In the genomic region with DNA sequence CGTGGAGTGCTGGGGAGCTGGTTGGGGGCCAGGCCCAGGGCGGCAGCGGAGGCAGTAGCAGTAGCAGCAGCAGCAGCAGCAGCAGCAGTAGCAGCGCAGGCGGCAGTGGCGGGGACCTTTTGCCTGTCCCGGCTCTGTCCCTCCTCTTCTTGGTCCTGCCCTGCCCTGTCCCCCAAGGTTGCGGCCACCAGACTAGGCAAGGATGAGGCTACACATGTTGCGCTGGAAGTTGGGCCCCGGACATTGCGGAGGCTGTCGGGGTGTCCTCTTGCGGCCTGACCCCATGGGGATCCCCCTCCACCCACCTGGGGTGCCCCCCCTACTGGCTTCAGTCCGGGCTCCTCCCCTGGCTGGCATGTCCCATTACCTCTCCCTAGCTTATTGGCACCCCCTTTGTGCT, we compare ENCODE assay signal across 7 mouse cellular contexts. TPM values are rescaled to one million over a fixed set of nuclear protein-coding genes. Genes with fewer than 3 reads are reported as not detected.
DNase-seq lines count a peak whose midpoint lies in the region; ATAC-seq lines count a peak whose summit lies in the region.

No protein-coding gene starts in this region.

- DNase-seq in kidney, postnatal 10 days: peak; percentile 34
- DNase-seq in kidney, postnatal 14 days: no peak
- DNase-seq in forebrain, embryonic 11.5 days (ENCODE audit: low spot score): no peak
- peak; percentile 42 for DNase-seq in induced T-regulatory cell, adult 2 months (ENCODE audit: low read depth)
- DNase-seq in thymus, postnatal 0 days (ENCODE audit: low spot score): no peak

- H3K9me3 ChIP-seq in forebrain, embryonic 11.5 days (ENCODE audit: control insufficient read depth, low read length): no peaks in the 10 kb centered on the region
- H3K9me3 ChIP-seq in neural tube, embryonic 13.5 days: no peaks in the 10 kb centered on the region

- WGBS in forebrain, embryonic 11.5 days: 3% methylated on average over 13 of the region's 14 CpGs
- WGBS in neural tube, embryonic 13.5 days: 4% methylated on average over 14 of the region's 14 CpGs

- peaks cover 23% of the 10 kb centered on the region for H3K4me1 ChIP-seq in forebrain, embryonic 11.5 days (replicated peaks; ENCODE audit: control insufficient read depth, insufficient read depth, low read length)
- H3K4me1 ChIP-seq in neural tube, embryonic 13.5 days (replicated peaks): peaks cover 71% of the 10 kb centered on the region

- H3K4me2 ChIP-seq in forebrain, embryonic 11.5 days (ENCODE audit: low read depth, low read length, severe bottlenecking): no peak overlapping the region; the same call in 1 of the 2 replicates
- peak overlapping the region; percentile 64 for H3K4me2 ChIP-seq in neural tube, embryonic 13.5 days

- peak overlapping the region; percentile 10; the same call in 1 of the 2 replicates for H3K9ac ChIP-seq in forebrain, embryonic 11.5 days (ENCODE audit: low read length)
- H3K9ac ChIP-seq in neural tube, embryonic 13.5 days: peak overlapping the region; percentile 87

- no peaks in the 10 kb centered on the region for H3K36me3 ChIP-seq in forebrain, embryonic 11.5 days (ENCODE audit: control insufficient read depth, insufficient read depth, low read length)
- peaks cover 8% of the 10 kb centered on the region for H3K36me3 ChIP-seq in neural tube, embryonic 13.5 days

- ATAC-seq in forebrain, embryonic 11.5 days (replicated peaks; ENCODE audit: low FRiP score): no peak
- no peak for ATAC-seq in neural tube, embryonic 13.5 days (ENCODE audit: low read depth)
- no peak for ATAC-seq in megakaryocyte-erythroid progenitor cell, adult 5-6 weeks (replicated peaks; ENCODE audit: low FRiP score, low TSS enrichment, poor library complexity, severe bottlenecking)

- no peak overlapping the region for H3K4me3 ChIP-seq in forebrain, embryonic 11.5 days (ENCODE audit: low read depth, low read length)
- peak overlapping the region; percentile 44 for H3K4me3 ChIP-seq in neural tube, embryonic 13.5 days

- no peak overlapping the region for H3K27ac ChIP-seq in forebrain, embryonic 11.5 days (ENCODE audit: low read depth, low read length)
- peak overlapping the region; percentile 49; the same call in 1 of the 2 replicates for H3K27ac ChIP-seq in neural tube, embryonic 13.5 days (replicated peaks)

- peaks cover 48% of the 10 kb centered on the region for H3K27me3 ChIP-seq in forebrain, embryonic 11.5 days (ENCODE audit: control insufficient read depth, insufficient read depth, low read length)
- H3K27me3 ChIP-seq in neural tube, embryonic 13.5 days: peaks cover 43% of the 10 kb centered on the region

RNA-seq across cellular contexts. Expression of a gene that starts 2.8 kb away (rescaled TPM):
- 68.3 and 69.4 TPM in 2 replicates for polyA plus RNA-seq in forebrain, embryonic 11.5 days (2014; fragmentation: Nextera tagmentation; extraction: Ambion mirVana)
- 41.9 and 44.6 TPM in 2 replicates for polyA plus RNA-seq in neural tube, embryonic 13.5 days (2015; fragmentation: Nextera tagmentation; extraction: Ambion mirVana)
- 35.8 and 38.7 TPM in 2 replicates for polyA plus RNA-seq in thymus, postnatal 0 days (2015; fragmentation: Nextera tagmentation; extraction: Ambion mirVana)
- 76.7 and 91.3 TPM in 2 replicates for total RNA-seq in megakaryocyte-erythroid progenitor cell, adult 5-6 weeks (2014; fragmentation: Nextera tagmentation)
- total RNA-seq in megakaryocyte-erythroid progenitor cell, adult 5-6 weeks (2017): 44.4 and 50.2 TPM in 2 replicates

RNA-seq across cellular contexts. Expression of a gene that starts 8.4 kb away (rescaled TPM):
- 0.16 and 0.31 TPM in 2 replicates for polyA plus RNA-seq in forebrain, embryonic 11.5 days (2014; fragmentation: Nextera tagmentation; extraction: Ambion mirVana)
- 1.6 and 2.1 TPM in 2 replicates for polyA plus RNA-seq in neural tube, embryonic 13.5 days (2015; fragmentation: Nextera tagmentation; extraction: Ambion mirVana)
- 0.13 and 0.23 TPM in 2 replicates for polyA plus RNA-seq in thymus, postnatal 0 days (2015; fragmentation: Nextera tagmentation; extraction: Ambion mirVana)
- 0.92 TPM in 1 of 2 replicates, not detected in the other for total RNA-seq in megakaryocyte-erythroid progenitor cell, adult 5-6 weeks (2014; fragmentation: Nextera tagmentation)
- total RNA-seq in megakaryocyte-erythroid progenitor cell, adult 5-6 weeks (2017): 0.23 TPM in 1 of 2 replicates, not detected in the other

RNA-seq across cellular contexts. Expression of a gene that starts 26.7 kb away (rescaled TPM):
- polyA plus RNA-seq in forebrain, embryonic 11.5 days (2014; fragmentation: Nextera tagmentation; extraction: Ambion mirVana): 1.1 and 2.1 TPM in 2 replicates
- polyA plus RNA-seq in neural tube, embryonic 13.5 days (2015; fragmentation: Nextera tagmentation; extraction: Ambion mirVana): not detected in 2 replicates
- polyA plus RNA-seq in thymus, postnatal 0 days (2015; fragmentation: Nextera tagmentation; extraction: Ambion mirVana): 1.4 and 1.5 TPM in 2 replicates
- not detected in 2 replicates for total RNA-seq in megakaryocyte-erythroid progenitor cell, adult 5-6 weeks (2014; fragmentation: Nextera tagmentation)
- not detected in 2 replicates for total RNA-seq in megakaryocyte-erythroid progenitor cell, adult 5-6 weeks (2017)

RNA-seq across cellular contexts. Expression of a gene that starts 27.0 kb away (rescaled TPM):
- polyA plus RNA-seq in forebrain, embryonic 11.5 days (2014; fragmentation: Nextera tagmentation; extraction: Ambion mirVana): 2.6 and 3.2 TPM in 2 replicates
- 4.7 and 5.1 TPM in 2 replicates for polyA plus RNA-seq in neural tube, embryonic 13.5 days (2015; fragmentation: Nextera tagmentation; extraction: Ambion mirVana)
- 4.3 and 4.6 TPM in 2 replicates for polyA plus RNA-seq in thymus, postnatal 0 days (2015; fragmentation: Nextera tagmentation; extraction: Ambion mirVana)
- 9.1 and 10.3 TPM in 2 replicates for total RNA-seq in megakaryocyte-erythroid progenitor cell, adult 5-6 weeks (2014; fragmentation: Nextera tagmentation)
- 7.3 and 11.3 TPM in 2 replicates for total RNA-seq in megakaryocyte-erythroid progenitor cell, adult 5-6 weeks (2017)

RNA-seq across cellular contexts. Expression of a gene that starts 39.0 kb away (rescaled TPM):
- polyA plus RNA-seq in forebrain, embryonic 11.5 days (2014; fragmentation: Nextera tagmentation; extraction: Ambion mirVana): 84.8 and 88.2 TPM in 2 replicates
- 34.6 and 37.2 TPM in 2 replicates for polyA plus RNA-seq in neural tube, embryonic 13.5 days (2015; fragmentation: Nextera tagmentation; extraction: Ambion mirVana)
- polyA plus RNA-seq in thymus, postnatal 0 days (2015; fragmentation: Nextera tagmentation; extraction: Ambion mirVana): 48.7 and 50.8 TPM in 2 replicates
- total RNA-seq in megakaryocyte-erythroid progenitor cell, adult 5-6 weeks (2014; fragmentation: Nextera tagmentation): 45.7 and 67.7 TPM in 2 replicates
- total RNA-seq in megakaryocyte-erythroid progenitor cell, adult 5-6 weeks (2017): 22.1 and 39.4 TPM in 2 replicates

Comparison
In these comparisons a context has a peak if more than half of its experiments do, and no peak if none do; other contexts are left out.
1. DNase-seq: peak in kidney, postnatal 10 days (single experiment) and induced T-regulatory cell, adult 2 months (single experiment); none in kidney, postnatal 14 days (single experiment), forebrain, embryonic 11.5 days (single experiment) and thymus, postnatal 0 days (single experiment).